Mouse (Mus musculus) liver, postnatal 0 days (tissue): ENCODE data around the gene Mfrp. TPM values are rescaled to one million over a fixed set of nuclear protein-coding genes. Genes with fewer than 3 reads are reported as not detected.

Source experiments
- ATAC-seq: fragments of 200-750 bp; cut with Nextera tagmentation; 2 replicates; pipeline ENCODE4 v1.8.0; 2017; ENCODE audit warnings: mild to moderate bottlenecking, moderate library complexity
- DNase-seq: peaks from one replicate; pipeline ENCODE4 v3.0.0-alpha.2; 2016
- H3K27ac ChIP-seq: fragments of 300-500 bp; sonication (generic); 2 replicates; pipeline ENCODE4 v1.5.1; 2014; ENCODE audit warnings: antibody characterized with exemption, moderate library complexity, mild to moderate bottlenecking, low read depth
- H3K27me3 ChIP-seq: fragments of 300-500 bp; sonication (generic); 2 replicates; pipeline ENCODE4 v1.6.1; 2014; ENCODE audit warnings: low read length, control low read depth, mixed read lengths; ENCODE audit not compliant: insufficient read depth
- H3K36me3 ChIP-seq: fragments of 300-500 bp; sonication (generic); replicated peaks from 2 replicates; pipeline ENCODE4 v1.6.1; 2014; ENCODE audit warnings: mild to moderate bottlenecking, control low read depth, low read length, moderate library complexity, mixed read lengths; ENCODE audit not compliant: insufficient read depth
- H3K4me1 ChIP-seq: fragments of 300-500 bp; sonication (generic); 2 replicates; pipeline ENCODE4 v1.6.1; 2014; ENCODE audit warnings: antibody characterized with exemption, mild to moderate bottlenecking, control low read depth; ENCODE audit not compliant: insufficient read depth
- H3K4me2 ChIP-seq: fragments of 300-500 bp; sonication (generic); 2 replicates; pipeline ENCODE4 v1.6.1; 2014; ENCODE audit warnings: low read depth, mild to moderate bottlenecking, low read length, moderate library complexity, mixed read lengths
- H3K4me3 ChIP-seq: fragments of 300-500 bp; sonication (generic); 2 replicates; pipeline ENCODE4 v1.5.1; 2014; ENCODE audit warnings: low read depth, low read length
- H3K9ac ChIP-seq: fragments of 300-500 bp; sonication (generic); replicated peaks from 2 replicates; pipeline ENCODE4 v1.6.1; 2014; ENCODE audit warnings: mild to moderate bottlenecking, moderate library complexity
- H3K9me3 ChIP-seq: fragments of 300-500 bp; sonication (generic); 2 replicates; pipeline ENCODE4 v1.6.1; 2016; ENCODE audit warnings: mild to moderate bottlenecking, control low read depth, low read length, mixed read lengths
- CTCF ChIP-seq: sonication (generic); IDR thresholded peaks from 2 replicates; pipeline ENCODE4 v1.5.1; 2016; ENCODE audit warnings: antibody characterized with exemption, low read depth
- EP300 ChIP-seq: IDR thresholded peaks from 2 replicates; pipeline ENCODE4 v1.6.1; 2016; ENCODE audit warnings: antibody characterized with exemption, low read depth, mild to moderate bottlenecking
- WGBS: fragments of 180-500 bp; shearing (Covaris S2); extraction: QIAGEN DNeasy Blood & Tissue Kit; methylation state at CpG from one replicate; pipeline ENCODE4 v1.1.7; 2014; ENCODE audit not compliant: insufficient replicate concordance; 5-methylcytosine and 5-hydroxymethylcytosine counted together
- polyA plus RNA-seq: library from polyadenylated mRNA; unstranded; fragments of >200 nt; fragmentation: Nextera tagmentation; extraction: Ambion mirVana; gene quantifications from 2 replicates; pipeline ENCODE4 v1.2.1, GENCODE M21; 2015

The Mfrp gene
- polyA plus RNA-seq, 1 experiment from 2014 or later = not detected

DNA sequence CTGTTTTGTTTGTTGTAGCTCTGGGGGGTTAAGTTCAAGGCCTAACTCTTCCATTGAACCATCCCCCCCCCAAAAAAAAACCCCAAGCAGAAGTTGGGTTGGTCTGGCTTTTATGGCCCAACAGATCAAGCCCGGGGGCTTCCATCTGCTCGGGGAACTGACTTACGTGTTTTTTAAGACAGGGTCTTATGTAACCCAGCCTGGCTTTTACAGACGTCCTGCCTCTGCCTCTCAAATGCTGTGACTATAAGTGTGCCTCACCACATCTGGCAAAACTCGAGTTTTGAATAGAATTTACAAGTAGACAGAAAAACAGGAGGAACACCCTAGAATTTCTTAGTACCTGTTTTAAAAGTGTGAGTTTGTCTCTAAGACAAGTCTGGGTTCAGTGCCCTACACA lies 19.9 kb upstream of the Mfrp start:
- Histone ChIP-seq H3K9ac (no peak overlapping the region), H3K4me2 (no peak overlapping the region), H3K27ac (no peak overlapping the region), H3K27me3 (peaks cover 14% of the 10 kb centered on the region; the same call in 1 of the 2 replicates), H3K4me3 (no peak overlapping the region), H3K36me3 (no peaks in the 10 kb centered on the region), H3K4me1 (peaks cover 37% of the 10 kb centered on the region), H3K9me3 (no peaks in the 10 kb centered on the region)
- no peak for TF ChIP-seq CTCF
- TF ChIP-seq EP300 = no peak
- WGBS = 61% methylated on average over 5 of the region's 5 CpGs
- ATAC-seq = no peak
- no peak for DNase-seq

DNA sequence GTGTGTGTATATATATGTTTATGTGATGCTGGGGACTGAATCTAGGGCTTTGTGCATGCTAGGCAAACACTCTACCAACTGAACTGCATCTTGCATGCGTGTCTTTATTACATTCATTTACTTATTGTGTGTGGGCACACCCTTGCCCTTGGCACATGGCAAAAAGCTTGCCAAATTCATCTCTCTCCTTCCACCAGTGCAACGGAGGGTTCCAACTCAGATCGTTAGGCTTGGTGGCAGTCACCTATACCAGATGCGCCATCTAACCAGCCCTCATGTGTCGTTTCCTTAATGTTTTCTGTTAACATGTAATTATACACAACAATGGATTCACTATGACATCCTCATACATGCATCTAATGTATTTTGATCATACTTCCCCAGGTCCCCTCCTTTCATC lies 19.3 kb upstream of the Mfrp start:
- Histone ChIP-seq H3K4me1 (peaks cover 40% of the 10 kb centered on the region), H3K9me3 (no peaks in the 10 kb centered on the region), H3K4me3 (no peak overlapping the region), H3K27ac (no peak overlapping the region), H3K4me2 (no peak overlapping the region), H3K27me3 (peaks cover 14% of the 10 kb centered on the region; the same call in 1 of the 2 replicates), H3K36me3 (no peaks in the 10 kb centered on the region), H3K9ac (no peak overlapping the region)
- ATAC-seq (no peak), DNase-seq (no peak)
- 87% methylated on average over 5 of the region's 5 CpGs for WGBS
- no peak for TF ChIP-seq CTCF
- no peak for TF ChIP-seq EP300

DNA sequence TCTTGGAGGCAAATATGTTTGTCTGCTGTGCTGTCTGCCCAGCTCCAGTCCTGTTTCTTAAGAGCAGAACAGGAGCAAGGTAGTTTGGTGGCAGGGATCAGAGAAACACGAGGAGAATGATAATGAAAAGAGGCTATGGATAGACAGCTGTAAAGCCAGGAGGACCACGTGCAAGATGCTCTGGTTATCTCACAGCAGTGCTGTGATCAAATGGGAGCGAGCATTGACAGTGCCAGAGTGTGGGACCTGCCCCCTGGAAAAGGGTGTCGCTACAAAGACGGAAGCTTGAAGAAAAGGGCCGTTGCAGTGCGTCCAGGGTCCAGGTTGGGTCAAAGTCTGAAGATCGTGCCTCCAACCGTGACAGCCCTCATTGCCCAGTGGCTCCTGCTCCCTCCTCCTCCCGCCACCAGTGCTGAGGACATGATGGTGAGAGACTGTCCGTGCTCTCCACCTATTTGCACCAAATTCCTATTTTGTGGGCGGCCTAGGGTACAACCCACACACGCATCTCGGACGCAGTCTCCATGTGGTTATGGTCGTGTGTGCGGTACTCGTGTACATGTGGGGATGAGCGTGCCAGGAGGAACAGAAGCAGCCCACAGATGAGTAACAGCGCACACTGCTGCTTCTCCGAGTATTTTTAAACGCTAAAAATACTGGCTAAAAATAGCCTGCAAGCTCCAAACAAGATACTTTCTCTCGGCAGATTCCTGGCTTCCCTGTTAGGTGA lies 18.0 kb upstream of the Mfrp start:
- WGBS = 8% methylated on average over 23 of the region's 23 CpGs
- H3K27ac ChIP-seq = no peak overlapping the region

DNA sequence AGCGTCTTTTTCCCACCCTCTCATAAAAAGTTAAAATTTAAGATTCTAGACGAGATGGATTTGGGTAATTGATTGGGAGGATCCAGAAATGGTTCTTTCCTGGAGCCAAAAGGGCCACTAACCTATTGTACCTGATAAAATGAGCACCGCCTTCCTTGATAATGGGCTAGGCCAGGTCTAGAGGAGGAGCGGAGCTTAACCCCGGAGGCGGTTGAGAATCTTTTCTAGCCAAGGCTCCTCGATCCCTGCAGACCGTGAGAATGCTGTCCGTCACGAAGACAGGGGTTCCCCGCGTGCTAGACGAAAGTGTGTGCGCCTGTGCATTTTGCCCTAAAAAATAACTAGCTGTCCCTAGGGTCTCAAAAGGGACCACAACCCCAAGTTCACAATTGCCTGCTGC lies 17.3 kb upstream of the Mfrp start:
- no peak for DNase-seq
- ATAC-seq = no peak
- no peak for TF ChIP-seq EP300
- TF ChIP-seq CTCF = no peak
- H3K36me3 ChIP-seq = no peaks in the 10 kb centered on the region
- H3K27ac ChIP-seq = no peak overlapping the region
- peak overlapping the region; percentile 61 for H3K4me3 ChIP-seq
- H3K4me2 ChIP-seq = peak overlapping the region; percentile 95
- WGBS = 1% methylated on average over 14 of the region's 14 CpGs
- H3K9ac ChIP-seq = no peak overlapping the region; the same call in 1 of the 2 replicates
- H3K9me3 ChIP-seq = no peaks in the 10 kb centered on the region
- peaks cover 14% of the 10 kb centered on the region; the same call in 1 of the 2 replicates for H3K27me3 ChIP-seq
- peaks cover 47% of the 10 kb centered on the region for H3K4me1 ChIP-seq

More for the DNA sequence above, 18.0 kb upstream of the Mfrp start:
- Histone ChIP-seq H3K4me2 (peak overlapping the region; percentile 95), H3K4me3 (peak overlapping the region; percentile 61), H3K27me3 (peaks cover 14% of the 10 kb centered on the region; the same call in 1 of the 2 replicates), H3K9me3 (no peaks in the 10 kb centered on the region), H3K9ac (no peak overlapping the region), H3K36me3 (no peaks in the 10 kb centered on the region), H3K4me1 (peaks cover 52% of the 10 kb centered on the region)
- no peak for ATAC-seq
- no peak for TF ChIP-seq CTCF
- TF ChIP-seq EP300 = no peak
- no peak for DNase-seq

DNA sequence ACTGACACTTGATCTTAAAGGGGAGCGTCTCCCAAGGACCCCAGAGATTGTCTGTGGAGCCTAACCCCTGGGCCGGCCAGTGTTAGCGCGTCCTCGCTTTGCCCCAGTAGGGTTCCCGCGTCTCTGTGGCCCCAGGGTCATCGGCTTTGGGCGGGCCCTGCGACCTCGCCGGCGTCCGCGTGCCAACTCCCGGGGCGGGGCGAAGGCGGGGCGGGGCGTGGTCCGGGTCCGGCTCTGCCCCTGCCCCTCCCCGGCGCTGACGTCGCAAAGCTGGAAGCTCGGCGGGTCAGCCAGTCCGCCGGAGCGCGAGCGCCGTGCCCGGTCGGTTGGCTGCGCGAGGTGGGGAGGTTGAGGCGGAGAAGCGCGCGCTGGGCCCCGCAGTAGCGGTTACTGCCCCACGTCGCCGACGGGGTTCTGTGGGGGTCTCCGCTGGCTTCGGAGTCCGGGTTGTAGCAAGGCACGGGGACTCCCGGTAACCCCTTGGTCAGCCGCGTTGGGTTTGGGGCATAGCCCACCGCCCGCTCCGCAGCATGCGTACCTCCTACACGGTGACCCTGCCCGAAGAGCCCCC lies 16.8 kb upstream of the Mfrp start:
- Histone ChIP-seq H3K9me3 (no peaks in the 10 kb centered on the region), H3K27me3 (peaks cover 14% of the 10 kb centered on the region; the same call in 1 of the 2 replicates), H3K36me3 (no peaks in the 10 kb centered on the region), H3K9ac (peak overlapping the region; percentile 61), H3K4me3 (peak overlapping the region; percentile 61), H3K27ac (no peak overlapping the region), H3K4me1 (peaks cover 47% of the 10 kb centered on the region), H3K4me2 (peak overlapping the region; percentile 95)
- no peak for TF ChIP-seq CTCF
- no peak for TF ChIP-seq EP300
- ATAC-seq (peak; percentile 91), DNase-seq (peak; percentile 97)
- WGBS = under 1% methylated on average over 52 of the region's 62 CpGs

DNA sequence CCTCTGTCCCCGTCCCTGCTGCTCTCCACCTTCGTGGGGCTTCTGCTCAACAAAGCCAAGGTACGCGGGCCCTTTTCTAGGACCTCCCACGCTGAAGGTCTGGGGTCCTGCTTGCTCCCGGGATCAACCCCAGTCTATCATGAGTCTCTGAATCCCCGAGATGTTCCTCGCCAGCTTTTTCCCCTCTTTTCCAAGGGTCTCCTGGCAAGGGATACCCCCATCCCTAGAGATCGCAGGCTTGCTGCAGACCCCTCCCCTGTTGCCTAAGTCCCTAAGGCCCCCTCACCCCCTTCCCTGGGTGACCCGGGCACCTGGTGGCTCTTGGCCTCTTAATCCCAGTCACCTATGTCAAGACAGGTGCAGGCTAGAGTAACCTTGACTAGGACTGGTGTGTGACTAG lies 16.3 kb upstream of the Mfrp start:
- TF ChIP-seq EP300 = no peak
- no peak for TF ChIP-seq CTCF
- ATAC-seq (peak; percentile 18), DNase-seq (no peak)
- Histone ChIP-seq H3K9ac (peak overlapping the region; percentile 61), H3K9me3 (no peaks in the 10 kb centered on the region), H3K27ac (no peak overlapping the region), H3K27me3 (peaks cover 14% of the 10 kb centered on the region; the same call in 1 of the 2 replicates), H3K4me3 (peak overlapping the region; percentile 61), H3K36me3 (no peaks in the 10 kb centered on the region), H3K4me1 (peaks cover 47% of the 10 kb centered on the region), H3K4me2 (peak overlapping the region; percentile 95)
- 12% methylated on average over 10 of the region's 10 CpGs for WGBS
